Mouse (Mus musculus) lung, embryonic 15.5 days (tissue): ENCODE data around the gene Vegfb. TPM values are rescaled to one million over a fixed set of nuclear protein-coding genes. Genes with fewer than 3 reads are reported as not detected.

Experiments
- ATAC-seq: fragments of 200-750 bp; cut with Nextera tagmentation; 2 replicates; pipeline ENCODE4 v1.8.0; 2017; ENCODE audit warnings: moderate number of reproducible peaks, borderline replicate concordance; ENCODE audit not compliant: low FRiP score, low TSS enrichment; ENCODE audit errors: extremely low read depth
- H3K27ac ChIP-seq: fragments of 300-500 bp; sonication (generic); 2 replicates; pipeline ENCODE4 v1.5.1; 2015; ENCODE audit warnings: moderate library complexity, mild to moderate bottlenecking, inconsistent platforms
- H3K27me3 ChIP-seq: fragments of 300-500 bp; sonication (generic); 2 replicates; pipeline ENCODE4 v1.6.1; 2015; ENCODE audit warnings: inconsistent platforms
- H3K36me3 ChIP-seq: fragments of 300-500 bp; sonication (generic); 2 replicates; pipeline ENCODE4 v1.6.1; 2015; ENCODE audit warnings: inconsistent platforms
- H3K4me1 ChIP-seq: fragments of 300-500 bp; sonication (generic); 2 replicates; pipeline ENCODE4 v1.6.1; 2015; ENCODE audit warnings: inconsistent platforms
- H3K4me2 ChIP-seq: fragments of 300-500 bp; sonication (generic); 2 replicates; pipeline ENCODE4 v1.6.1; 2015; ENCODE audit warnings: inconsistent platforms, mild to moderate bottlenecking, moderate library complexity
- H3K4me3 ChIP-seq: fragments of 300-500 bp; sonication (generic); 2 replicates; pipeline ENCODE4 v1.5.1; 2015; ENCODE audit warnings: mild to moderate bottlenecking, inconsistent platforms
- H3K9ac ChIP-seq: fragments of 300-500 bp; sonication (generic); 2 replicates; pipeline ENCODE4 v1.6.1; 2015; ENCODE audit warnings: inconsistent platforms
- H3K9me3 ChIP-seq: fragments of 300-500 bp; sonication (generic); 2 replicates; pipeline ENCODE4 v1.6.1; 2016; ENCODE audit warnings: inconsistent platforms
- WGBS: fragments of 180-500 bp; shearing (Covaris S2); methylation state at CpG from one replicate; pipeline ENCODE4 v1.1.7; 2015; 5-methylcytosine and 5-hydroxymethylcytosine counted together
- polyA plus RNA-seq: library from polyadenylated mRNA; unstranded; fragments of >200 nt; fragmentation: Nextera tagmentation; extraction: Ambion mirVana; gene quantifications from 2 replicates; pipeline ENCODE4 v1.2.1, GENCODE M21; 2015

The Vegfb gene
- polyA plus RNA-seq, 1 experiment from 2014 or later = 48.7 TPM

DNA sequence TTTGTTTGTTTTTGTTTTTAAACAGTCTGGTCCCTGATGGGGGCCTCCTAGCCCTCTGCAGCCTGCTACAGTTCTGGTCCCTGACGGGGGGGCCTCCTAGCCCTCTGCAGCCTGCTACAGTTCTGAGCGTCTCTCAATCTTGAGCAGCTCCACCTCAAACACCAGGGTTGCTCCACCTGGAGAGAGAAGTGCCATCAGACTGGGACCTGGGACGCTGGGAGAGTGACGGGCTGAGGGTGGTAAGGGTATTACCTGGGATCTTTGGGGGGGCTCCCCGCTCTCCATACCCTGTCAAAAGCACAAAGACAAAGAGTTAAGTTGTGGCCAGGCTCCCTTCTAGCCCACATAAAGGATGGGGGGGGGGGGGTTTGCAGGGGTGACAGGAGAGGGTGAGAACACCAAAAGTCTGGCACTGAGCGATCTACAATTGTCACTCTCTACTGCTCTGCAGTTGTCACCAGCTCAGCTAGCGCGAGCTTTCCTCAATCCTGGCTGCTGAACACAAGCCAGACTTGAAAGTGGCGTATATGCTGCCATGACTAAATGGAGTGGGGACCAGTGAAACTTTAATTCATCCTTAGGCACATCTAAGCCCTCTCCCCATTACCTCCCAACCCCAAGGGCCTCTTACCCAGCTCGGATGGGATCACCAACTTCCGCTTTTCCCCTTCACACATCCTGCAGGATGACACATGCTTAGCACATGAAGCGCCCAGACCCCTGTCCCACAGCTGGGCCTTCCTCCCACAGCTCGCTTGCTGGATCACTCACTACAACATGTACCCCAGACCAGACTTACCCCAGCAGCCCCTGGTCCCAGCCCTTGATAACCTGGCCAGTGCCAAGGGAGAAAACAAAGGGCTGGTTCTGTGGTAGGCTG, 9.5 kb downstream of the Vegfb start:
- Histone ChIP-seq H3K9ac (peak overlapping the region; percentile 56; the same call in 1 of the 2 replicates), H3K27me3 (no peaks in the 10 kb centered on the region), H3K36me3 (peaks cover 28% of the 10 kb centered on the region), H3K4me1 (peaks cover 47% of the 10 kb centered on the region), H3K4me2 (peak overlapping the region; percentile 78), H3K27ac (peak overlapping the region; percentile 95; the same call in 1 of the 2 replicates), H3K4me3 (peak overlapping the region; percentile 82), H3K9me3 (no peaks in the 10 kb centered on the region)
- WGBS = 73% methylated on average over 13 of the region's 13 CpGs
- ATAC-seq = no peak

DNA sequence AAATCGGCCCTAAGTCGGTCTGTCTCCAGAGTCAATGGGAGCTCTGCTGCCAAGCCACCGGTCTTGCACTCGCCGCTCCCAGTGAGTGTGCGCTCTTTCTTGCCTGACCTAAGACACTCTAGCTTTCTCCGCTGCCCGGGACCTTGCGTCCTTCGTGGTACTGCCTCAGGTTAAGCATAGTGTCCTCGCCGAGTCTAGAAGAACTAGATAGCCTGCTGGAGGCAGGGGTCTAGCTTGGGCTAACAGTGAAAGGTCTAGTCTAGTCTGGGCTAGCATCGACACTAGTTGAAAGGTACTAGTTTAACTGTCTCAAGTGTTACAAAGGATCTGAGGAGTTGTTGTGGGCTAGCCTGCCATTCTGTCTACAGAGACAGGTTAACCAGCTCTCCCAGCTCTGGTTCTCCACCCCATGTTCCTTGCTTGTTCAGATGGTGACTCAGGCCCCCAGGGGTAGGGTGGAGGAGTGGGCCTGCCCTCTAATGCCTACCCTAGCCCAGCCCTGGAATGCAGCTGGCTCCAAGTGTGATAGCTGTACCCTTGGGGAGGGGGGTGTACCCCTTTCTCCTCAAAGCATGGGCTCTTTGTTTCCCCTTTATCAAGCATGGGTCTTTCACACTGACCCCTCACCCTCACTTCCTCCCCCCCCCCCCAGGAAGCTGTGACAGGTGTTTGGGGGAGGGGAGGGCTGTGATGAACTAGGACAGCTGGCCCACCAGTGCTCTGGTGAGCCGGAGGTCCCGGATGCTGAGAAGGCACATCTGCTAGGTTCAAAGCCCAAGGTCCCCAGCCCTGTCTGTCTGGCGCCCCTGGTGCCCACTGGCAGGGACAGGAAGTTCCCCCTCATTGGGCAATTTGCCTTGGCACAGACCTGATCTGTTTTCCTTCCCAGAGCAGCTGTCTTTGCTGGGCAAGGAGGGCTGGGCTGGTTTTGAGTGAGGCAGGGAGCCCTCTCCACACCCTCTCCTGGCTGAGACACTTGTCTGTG, 11.6 kb downstream of the Vegfb start, which contains the start of gene Plcb3:
TSS of gene Plcb3 (minus strand) at position 934 of the 985 bp plus-strand sequence.
- Histone ChIP-seq H3K9ac (peak within 1 kb of the TSS; percentile 63), H3K27me3 (no peaks in the 10 kb centered on the region), H3K27ac (peak within 1 kb of the TSS; percentile 84), H3K4me3 (peak within 1 kb of the TSS; percentile 66), H3K4me1 (peaks cover 39% of the 10 kb centered on the region), H3K9me3 (no peaks in the 10 kb centered on the region), H3K36me3 (peaks cover 19% of the 10 kb centered on the region; the same call in 1 of the 2 replicates), H3K4me2 (peak within 1 kb of the TSS; percentile 86)
- WGBS = under 1% methylated on average over 16 of the region's 16 CpGs
- ATAC-seq = no peak

DNA sequence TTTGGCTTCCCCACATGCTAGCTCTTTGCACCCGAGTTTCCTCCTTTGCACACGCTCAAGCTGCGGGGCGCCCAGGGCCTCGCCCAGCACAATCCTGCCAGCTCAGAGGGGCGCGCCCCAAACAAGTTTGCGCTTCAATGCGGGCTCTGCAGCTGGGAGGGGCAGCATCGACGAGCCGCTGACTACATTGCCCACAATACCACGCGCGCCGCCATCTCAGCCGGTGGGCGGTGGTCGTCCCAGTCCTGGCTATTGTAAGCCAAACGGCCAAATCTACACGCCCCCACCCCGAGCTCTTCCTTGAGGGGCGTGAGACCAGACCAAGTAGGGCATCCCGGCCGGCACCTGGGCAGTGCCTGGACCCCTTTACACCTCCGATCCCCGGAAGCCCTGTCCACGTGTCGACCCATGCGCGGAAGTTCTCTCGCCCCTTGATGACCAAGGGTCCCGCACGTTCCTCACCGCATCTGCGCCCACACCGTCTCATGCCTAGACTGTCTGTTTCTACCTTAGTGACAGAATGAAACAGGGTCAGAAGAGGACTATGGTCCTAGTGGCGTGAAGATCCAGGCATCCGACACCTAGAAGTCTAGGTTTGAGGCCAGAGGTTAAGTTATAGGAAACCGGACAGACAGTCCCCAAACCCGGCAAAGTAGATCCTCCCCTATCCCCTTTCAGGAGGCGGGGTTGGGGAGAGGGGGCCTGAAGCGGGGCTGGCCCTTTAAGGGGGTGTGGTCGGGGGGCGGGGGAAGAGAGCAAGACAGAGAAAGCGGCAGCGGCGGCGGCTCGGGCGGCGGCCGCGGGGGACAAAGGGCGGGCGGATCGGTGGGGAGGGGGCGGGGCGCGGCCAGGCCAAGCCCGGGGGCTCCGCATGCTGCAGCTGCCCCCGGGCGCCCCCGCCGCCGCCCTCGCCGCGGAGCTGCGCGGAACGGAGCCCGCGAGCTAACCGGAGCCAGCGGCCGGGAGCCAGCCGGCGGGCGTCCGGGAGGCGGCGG, 12.9 kb downstream of the Vegfb start, which contains the start of gene Ppp1r14b:
TSS of gene Ppp1r14b (plus strand) at position 758 of the 995 bp plus-strand sequence.
- 1% methylated on average over 68 of the region's 84 CpGs for WGBS
- H3K27me3 ChIP-seq = no peaks in the 10 kb centered on the region
- peaks cover 48% of the 10 kb centered on the region for H3K4me1 ChIP-seq
- peak; percentile 47 for ATAC-seq
- peak within 1 kb of the TSS; percentile 66 for H3K4me3 ChIP-seq
- no peaks in the 10 kb centered on the region for H3K9me3 ChIP-seq
- H3K9ac ChIP-seq = peak within 1 kb of the TSS; percentile 63
- peak within 1 kb of the TSS; percentile 86 for H3K4me2 ChIP-seq
- peaks cover 19% of the 10 kb centered on the region; the same call in 1 of the 2 replicates for H3K36me3 ChIP-seq
- peak within 1 kb of the TSS; percentile 84 for H3K27ac ChIP-seq

DNA sequence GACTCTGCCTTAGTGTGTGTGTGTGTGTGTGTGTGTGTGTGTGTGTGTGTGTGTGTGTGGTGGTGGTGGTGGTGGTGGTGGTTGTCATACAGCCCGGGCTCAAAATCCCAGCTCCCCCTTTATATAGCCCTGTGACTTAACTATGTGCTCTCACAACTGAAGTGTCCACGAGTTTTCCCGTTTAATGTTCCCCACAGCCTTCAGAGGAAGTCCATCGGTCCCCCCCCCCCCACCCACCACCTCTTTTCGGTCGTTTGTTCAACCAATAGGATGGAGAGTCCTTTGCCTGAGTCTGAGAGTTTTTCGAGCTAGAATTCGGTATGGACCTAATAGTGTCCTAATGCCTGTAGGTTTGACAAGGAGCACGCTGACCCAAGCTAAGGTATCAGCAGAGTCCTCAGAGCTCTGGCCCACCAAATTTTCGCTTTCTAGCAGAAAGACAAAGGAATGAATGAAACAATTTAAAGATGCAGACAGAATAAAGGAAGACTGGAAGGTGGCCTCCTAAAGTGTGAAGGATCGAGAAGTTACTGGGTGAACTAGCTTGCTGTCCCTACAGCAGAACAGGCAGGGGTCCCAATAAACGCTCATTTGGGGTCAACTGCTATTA, 13.8 kb downstream of the Vegfb start:
- peak overlapping the region; percentile 66 for H3K4me3 ChIP-seq
- H3K4me1 ChIP-seq = peaks cover 46% of the 10 kb centered on the region
- ATAC-seq = no peak
- no peaks in the 10 kb centered on the region for H3K9me3 ChIP-seq
- H3K4me2 ChIP-seq = peak overlapping the region; percentile 86
- peak overlapping the region; percentile 7; the same call in 1 of the 2 replicates for H3K9ac ChIP-seq
- H3K27ac ChIP-seq = peak overlapping the region; percentile 84; the same call in 1 of the 2 replicates
- 28% methylated on average over 12 of the region's 12 CpGs for WGBS
- peaks cover 19% of the 10 kb centered on the region; the same call in 1 of the 2 replicates for H3K36me3 ChIP-seq
- H3K27me3 ChIP-seq = no peaks in the 10 kb centered on the region

DNA sequence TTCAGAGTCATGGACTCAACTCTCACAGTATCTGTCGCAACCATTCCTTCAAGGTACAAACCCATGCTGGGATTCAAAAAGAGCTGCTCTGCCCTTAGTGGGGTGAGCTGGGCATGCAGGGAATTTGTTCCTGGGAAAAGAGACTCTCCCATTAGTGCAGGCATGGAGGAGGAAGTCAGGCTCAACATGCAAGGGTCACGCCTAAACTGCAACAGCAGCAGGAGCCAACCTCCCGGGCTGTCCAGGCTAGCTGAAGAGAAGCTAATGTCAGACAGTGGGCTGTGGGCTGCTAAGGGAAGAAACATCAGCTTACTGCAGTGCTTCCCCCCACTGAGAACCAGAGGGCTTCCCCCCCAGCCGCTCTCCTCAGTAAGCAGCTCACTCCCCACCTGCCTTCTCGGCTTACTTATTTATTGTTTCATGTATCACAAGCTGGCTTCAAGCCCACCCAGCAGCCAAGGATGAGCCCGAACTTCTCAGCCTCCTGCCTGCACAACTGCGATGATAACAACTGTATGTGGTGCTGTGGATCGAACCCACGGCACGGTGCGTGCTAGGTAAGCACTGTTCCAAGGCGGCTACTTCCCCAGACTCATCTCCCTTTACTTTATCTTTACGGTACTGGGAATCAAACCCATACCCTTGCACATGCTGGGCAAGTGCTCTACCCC, 15.1 kb downstream of the Vegfb start:
- no peak overlapping the region for H3K4me2 ChIP-seq
- 0 out of 2 replicates have a peak, but pooled peaks cover 8% of the 10 kb centered on the region for H3K36me3 ChIP-seq
- no peak for ATAC-seq
- H3K9me3 ChIP-seq = no peaks in the 10 kb centered on the region
- no peak overlapping the region for H3K27ac ChIP-seq
- H3K9ac ChIP-seq = no peak overlapping the region
- no peak overlapping the region for H3K4me3 ChIP-seq
- 74% methylated on average over 13 of the region's 13 CpGs for WGBS
- H3K27me3 ChIP-seq = no peaks in the 10 kb centered on the region
- H3K4me1 ChIP-seq = peaks cover 48% of the 10 kb centered on the region

DNA sequence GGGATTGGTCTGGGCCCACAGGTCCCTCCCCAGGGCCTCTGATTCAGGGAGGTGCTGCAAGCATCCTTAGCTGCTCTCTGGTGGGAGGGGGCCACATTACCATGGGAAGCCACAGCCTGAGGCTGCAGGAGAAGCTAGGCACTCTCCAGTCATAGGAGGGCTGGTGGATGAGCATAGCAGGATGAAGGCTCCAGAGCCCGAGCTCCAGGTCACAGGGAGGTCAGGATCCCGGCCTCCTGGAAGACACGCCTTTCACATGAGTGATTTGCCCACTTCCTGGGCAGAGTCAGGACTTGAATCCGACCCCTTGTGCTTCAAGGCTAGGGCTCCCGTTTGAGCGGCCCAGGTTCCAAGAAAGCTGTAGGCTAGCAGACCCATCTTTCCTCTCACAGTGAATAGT, 15.8 kb downstream of the Vegfb start:
- H3K36me3 ChIP-seq = 0 out of 2 replicates have a peak, but pooled peaks cover 3% of the 10 kb centered on the region
- no peak overlapping the region for H3K4me2 ChIP-seq
- H3K4me3 ChIP-seq = no peak overlapping the region
- 27% methylated on average over 6 of the region's 6 CpGs for WGBS
- H3K27ac ChIP-seq = no peak overlapping the region
- H3K9me3 ChIP-seq = no peaks in the 10 kb centered on the region
- no peak for ATAC-seq
- no peaks in the 10 kb centered on the region for H3K27me3 ChIP-seq
- no peak overlapping the region for H3K9ac ChIP-seq
- peaks cover 42% of the 10 kb centered on the region for H3K4me1 ChIP-seq

DNA sequence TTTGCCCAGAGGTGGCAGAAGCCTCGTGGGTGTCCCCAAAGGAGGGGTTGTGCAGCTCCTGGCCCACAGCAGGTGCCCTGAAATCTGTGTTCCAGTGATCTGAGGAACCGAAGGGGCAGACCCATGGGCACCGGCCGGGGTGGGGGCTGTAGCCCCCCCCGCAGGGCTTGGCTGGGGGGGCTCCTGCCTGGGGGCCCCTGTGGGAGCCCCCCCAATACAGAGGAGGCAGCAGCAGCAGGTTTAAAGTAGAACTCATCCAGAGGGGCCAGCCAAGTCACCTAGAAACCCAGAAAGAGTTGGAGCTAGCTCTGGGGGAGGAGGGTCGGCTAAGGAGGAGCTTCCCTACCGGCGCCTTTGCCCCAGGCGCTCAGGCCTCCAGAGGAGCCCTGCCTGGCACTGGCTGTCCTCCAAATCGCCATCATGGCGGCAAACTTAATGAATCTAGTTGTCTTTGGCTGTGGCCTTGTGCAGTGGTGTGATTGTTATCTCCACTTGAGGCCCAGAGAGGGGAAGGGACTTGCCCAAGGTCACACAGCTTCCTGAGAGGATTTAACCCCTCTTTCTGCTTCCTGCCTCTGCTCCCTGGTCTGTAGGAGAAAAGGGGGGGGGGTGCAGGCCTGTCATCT, 16.9 kb downstream of the Vegfb start:
- H3K4me1 ChIP-seq = peaks cover 33% of the 10 kb centered on the region
- no peaks in the 10 kb centered on the region for H3K9me3 ChIP-seq
- peaks cover 11% of the 10 kb centered on the region for H3K36me3 ChIP-seq
- no peak overlapping the region for H3K9ac ChIP-seq
- WGBS = 34% methylated on average over 11 of the region's 11 CpGs
- H3K4me3 ChIP-seq = peak overlapping the region; percentile 71
- H3K27ac ChIP-seq = peak overlapping the region; percentile 39; the same call in 1 of the 2 replicates
- no peaks in the 10 kb centered on the region for H3K27me3 ChIP-seq
- no peak for ATAC-seq
- peak overlapping the region; percentile 77 for H3K4me2 ChIP-seq

DNA sequence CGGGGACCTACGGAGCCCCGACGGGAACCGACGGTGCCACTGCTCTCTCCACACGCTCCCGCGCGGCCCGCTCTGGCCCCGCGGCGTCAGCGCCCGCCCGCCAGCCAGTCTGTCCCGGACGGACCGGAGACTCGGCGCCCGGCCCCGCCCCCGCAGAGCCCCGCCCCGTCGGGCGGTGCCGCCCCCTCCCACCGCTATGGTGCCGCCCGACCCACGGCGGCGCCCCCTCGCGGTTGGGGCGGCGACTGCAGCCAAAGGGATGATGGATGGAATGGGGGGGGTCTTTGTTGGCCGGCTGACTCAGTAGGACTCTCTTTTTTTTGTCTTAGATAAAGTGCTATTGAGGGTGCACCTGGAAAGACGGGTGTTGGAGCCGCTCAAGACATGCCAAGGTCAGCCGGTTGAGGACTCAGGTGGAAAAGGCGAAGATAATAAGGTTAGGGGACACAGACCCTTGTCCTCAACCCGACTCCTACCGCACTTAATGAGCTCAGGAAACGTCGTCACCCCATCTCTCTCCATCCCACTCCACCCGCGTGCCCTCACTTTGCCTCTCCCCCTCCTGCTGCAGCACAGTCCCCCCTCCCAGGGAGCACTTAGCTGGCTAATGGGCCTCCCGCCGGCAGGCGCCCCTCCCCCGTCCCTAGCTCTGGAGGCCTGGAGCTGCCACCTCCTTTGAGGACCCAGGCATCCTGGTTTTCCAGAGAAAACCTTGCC, 17.6 kb downstream of the Vegfb start:
- ATAC-seq = peak; percentile 65
- H3K9ac ChIP-seq = peak overlapping the region; percentile 81
- peak overlapping the region; percentile 71 for H3K4me3 ChIP-seq
- peaks cover 33% of the 10 kb centered on the region for H3K4me1 ChIP-seq
- H3K4me2 ChIP-seq = peak overlapping the region; percentile 77
- H3K27ac ChIP-seq = peak overlapping the region; percentile 63
- H3K36me3 ChIP-seq = peaks cover 19% of the 10 kb centered on the region
- H3K27me3 ChIP-seq = no peaks in the 10 kb centered on the region
- H3K9me3 ChIP-seq = no peaks in the 10 kb centered on the region
- 1% methylated on average over 54 of the region's 55 CpGs for WGBS

DNA sequence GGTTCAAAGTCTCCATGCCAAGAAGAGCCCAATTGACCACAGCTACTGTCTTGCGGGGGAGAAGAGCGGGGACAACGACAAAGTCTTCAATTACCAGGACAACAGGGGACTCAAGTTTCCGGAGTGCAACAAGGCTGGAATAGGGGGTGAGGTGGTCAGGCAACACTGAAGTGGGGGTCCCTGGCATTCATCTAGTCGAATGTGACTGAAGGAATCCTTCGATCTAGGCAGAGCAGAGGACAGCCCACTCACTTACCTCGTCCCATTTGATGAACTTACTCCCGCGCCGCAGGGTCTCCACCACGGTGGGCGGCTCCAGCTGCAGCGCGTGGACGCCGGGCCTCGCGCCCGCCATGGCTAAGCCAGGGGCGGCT, 18.2 kb downstream of the Vegfb start:
- Histone ChIP-seq H3K9me3 (no peaks in the 10 kb centered on the region), H3K4me3 (peak overlapping the region; percentile 71), H3K9ac (peak overlapping the region; percentile 81), H3K27me3 (no peaks in the 10 kb centered on the region), H3K4me1 (peaks cover 33% of the 10 kb centered on the region), H3K4me2 (peak overlapping the region; percentile 77), H3K36me3 (peaks cover 24% of the 10 kb centered on the region), H3K27ac (peak overlapping the region; percentile 63)
- under 1% methylated on average over 20 of the region's 20 CpGs for WGBS
- no peak for ATAC-seq
